In genomic region chr11:80210321-80210720, GRCm38 (mm10) we compare ENCODE assay signal across 7 mouse cellular contexts. TPM values are rescaled to one million over a fixed set of nuclear protein-coding genes. Genes with fewer than 3 reads are reported as not detected.
A peak's percentile ranks its signal among the peaks of the same experiment; 100 is the strongest.
DNase-seq lines count a peak whose midpoint lies in the region; ATAC-seq and TF ChIP-seq lines count a peak whose summit lies in the region.

No protein-coding gene starts in this region.

- in situ Hi-C loops in CH12.LX (cut with MboI; ENCODE audit: low pct_ligation_motif_present, low pct_unique_long_range_greater_than_20kb, low sequenced_read_pairs): no loop called here

- H3K79me2 ChIP-seq in CH12.LX (replicated peaks; ENCODE audit: control insufficient read depth, extremely low read depth, insufficient read depth, poor library complexity, severe bottlenecking): peaks cover 22% of the 10 kb centered on the region

- peak overlapping the region; percentile 87 for H3K9ac ChIP-seq in CH12.LX (ENCODE audit: insufficient read depth, low read depth)
- H3K9ac ChIP-seq in heart, embryonic 16.5 days (ENCODE audit: low read length): peak overlapping the region; percentile 98
- H3K9ac ChIP-seq in liver, embryonic 14.5 days (replicated peaks): peak overlapping the region; percentile 94

- dilution Hi-C loops in CH12.LX (cut with MboI; ENCODE audit: extremely low pct_ligation_motif_present, extremely low pct_unique_long_range_greater_than_20kb, low sequenced_read_pairs): no loop called here

- H3K4me3 ChIP-seq in CH12.LX (replicated peaks in 1 of 3; ENCODE audit: low read depth in 2 of 3, low read length in 2 of 3, poor library complexity in 1 of 3): peak overlapping the region in 2 of 3 experiments; percentile 97 to 100
- H3K4me3 ChIP-seq in heart, embryonic 16.5 days (ENCODE audit: low read length): peak overlapping the region; percentile 98
- peak overlapping the region; percentile 44 to 97; a peak in 3 of 4 replicates for H3K4me3 ChIP-seq in liver, embryonic 14.5 days (ENCODE audit: insufficient read depth in 1 of 2, low read depth in 2 of 2, low read length in 2 of 2)

- H3K4me2 ChIP-seq in CH12.LX (ENCODE audit: insufficient read depth, low read depth, poor library complexity, severe bottlenecking): peak overlapping the region; percentile 55
- H3K4me2 ChIP-seq in heart, embryonic 16.5 days (ENCODE audit: low read depth, low read length): peak overlapping the region; percentile 79
- H3K4me2 ChIP-seq in liver, embryonic 14.5 days (ENCODE audit: low read depth): peak overlapping the region; percentile 89

- no peak overlapping the region for H3K27ac ChIP-seq in CH12.LX (ENCODE audit: insufficient read depth, low read depth)
- H3K27ac ChIP-seq in heart, embryonic 16.5 days (ENCODE audit: low read length): no peak overlapping the region
- H3K27ac ChIP-seq in liver, embryonic 14.5 days: no peak overlapping the region

- no peak for TF ChIP-seq EP300 in CH12.LX (IDR thresholded peaks at IDR 0.05; ENCODE audit: low read length)
- no peak for TF ChIP-seq EP300 in liver, embryonic 14.5 days (IDR thresholded peaks at IDR 0.05; ENCODE audit: low read depth)

- H3K4me1 ChIP-seq in CH12.LX (ENCODE audit: control insufficient read depth in 1 of 2, insufficient read depth in 2 of 2): peaks cover 2 to 29% of the 10 kb centered on the region in 2 experiments; a peak in 3 of 4 replicates
- peaks cover 12% of the 10 kb centered on the region for H3K4me1 ChIP-seq in heart, embryonic 16.5 days (ENCODE audit: control insufficient read depth, insufficient read depth, low read length)
- H3K4me1 ChIP-seq in liver, embryonic 14.5 days (replicated peaks; ENCODE audit: control insufficient read depth in 2 of 2, insufficient read depth in 2 of 2, low read length in 1 of 2): peaks cover 3 to 8% of the 10 kb centered on the region in 2 experiments

- 29% methylated on average over 6 of the region's 6 CpGs for WGBS in heart, embryonic 16.5 days
- WGBS in liver, embryonic 14.5 days (ENCODE audit: insufficient replicate concordance): 15% methylated on average over 6 of the region's 6 CpGs

- H3K9me3 ChIP-seq in CH12.LX (replicated peaks; ENCODE audit: low read length): no peaks in the 10 kb centered on the region
- no peaks in the 10 kb centered on the region for H3K9me3 ChIP-seq in heart, embryonic 16.5 days (replicated peaks; ENCODE audit: control insufficient read depth, low read length)
- no peaks in the 10 kb centered on the region for H3K9me3 ChIP-seq in liver, embryonic 14.5 days (ENCODE audit: control insufficient read depth, low read length)

- no peak for TF ChIP-seq RAD21 in CH12.LX (IDR thresholded peaks at IDR 0.05; ENCODE audit: low read depth, low read length)

- TF ChIP-seq CTCF in CH12.LX (conservative IDR thresholded peaks at IDR 0.05 in 1 of 2, IDR thresholded peaks at IDR 0.05 in 1 of 2; ENCODE audit: low read depth in 2 of 2, low read length in 2 of 2): no peak
- TF ChIP-seq CTCF in liver, embryonic 14.5 days (IDR thresholded peaks at IDR 0.05; ENCODE audit: low read depth): no peak

- TF ChIP-seq POLR2A in CH12.LX (IDR thresholded peaks at IDR 0.05; ENCODE audit: low read depth, low read length): no peak

- peaks cover 12 to 34% of the 10 kb centered on the region in 2 experiments for H3K36me3 ChIP-seq in CH12.LX (replicated peaks in 1 of 2; ENCODE audit: control insufficient read depth in 1 of 2, insufficient read depth in 1 of 2, low read length in 1 of 2)
- H3K36me3 ChIP-seq in heart, embryonic 16.5 days (ENCODE audit: control insufficient read depth, insufficient read depth): peaks cover 5% of the 10 kb centered on the region; the same call in 1 of the 2 replicates
- no peaks in the 10 kb centered on the region for H3K36me3 ChIP-seq in liver, embryonic 14.5 days (replicated peaks; ENCODE audit: control insufficient read depth, insufficient read depth, low read depth)

- no peak for ATAC-seq in heart, embryonic 16.5 days (replicated peaks; ENCODE audit: extremely low read depth, insufficient read depth, low FRiP score)
- no peak for ATAC-seq in liver, embryonic 14.5 days (ENCODE audit: insufficient read depth)

- H3K27me3 ChIP-seq in CH12.LX (replicated peaks): no peaks in the 10 kb centered on the region
- no peaks in the 10 kb centered on the region for H3K27me3 ChIP-seq in heart, embryonic 16.5 days (ENCODE audit: control insufficient read depth, insufficient read depth, low read length)
- no peaks in the 10 kb centered on the region for H3K27me3 ChIP-seq in liver, embryonic 14.5 days (ENCODE audit: control insufficient read depth, insufficient read depth, low read length)

- DNase-seq in 416B (ENCODE audit: low read depth): peak; percentile 81
- peak; percentile 56 for DNase-seq in CH12.LX (ENCODE audit: extremely low read depth)
- no peak for DNase-seq in liver, embryonic 14.5 days (ENCODE audit: low read depth in 3 of 3, low spot score in 3 of 3)
- DNase-seq in frontal cortex, postnatal 14 days (ENCODE audit: low spot score in 2 of 2): no peak
- DNase-seq in adrenal gland, adult 18-20 months (ENCODE audit: low spot score in 2 of 2): no peak
- DNase-seq in urinary bladder, postnatal 36 days (ENCODE audit: low spot score in 2 of 2): no peak

TF ChIP-seq in CH12.LX, 34 proteins besides CTCF, POLR2A, EP300 and RAD21:
- TF ChIP-seq ZC3H11A (IDR thresholded peaks at IDR 0.05; ENCODE audit: low read depth, low read length) (no peak), JUND (conservative IDR thresholded peaks at IDR 0.05; ENCODE audit: low read depth, low read length) (no peak), ZMIZ1 (IDR thresholded peaks at IDR 0.05; ENCODE audit: low read depth, low read length) (no peak), NELFE (IDR thresholded peaks at IDR 0.05; ENCODE audit: low read depth, low read length) (no peak), USF1 (IDR thresholded peaks at IDR 0.05; ENCODE audit: low read depth, low read length) (no peak), ZNF384 (IDR thresholded peaks at IDR 0.05; ENCODE audit: low read depth, low read length) (no peak), NRF1 (IDR thresholded peaks at IDR 0.05; ENCODE audit: low read depth, low read length) (no peak), E2F4 (IDR thresholded peaks at IDR 0.05; ENCODE audit: insufficient replicate concordance, low read depth, low read length) (no peak), MXI1 (IDR thresholded peaks at IDR 0.05; ENCODE audit: low read depth, low read length) (no peak), IRF4 (IDR thresholded peaks at IDR 0.05; ENCODE audit: low read depth, low read length) (no peak), ETS1 (conservative IDR thresholded peaks at IDR 0.05; ENCODE audit: low read depth, low read length) (no peak), CHD1 (IDR thresholded peaks at IDR 0.05; ENCODE audit: low read depth, low read length) (no peak), POLR2AphosphoS2 (IDR thresholded peaks at IDR 0.05; ENCODE audit: low read depth, low read length) (no peak), GABPA (IDR thresholded peaks at IDR 0.05; ENCODE audit: insufficient replicate concordance, low read depth, low read length) (no peak), CHD2 (IDR thresholded peaks at IDR 0.05; ENCODE audit: low read length) (no peak), UBTF (IDR thresholded peaks at IDR 0.05; ENCODE audit: low read depth, low read length) (no peak), BHLHE40 (IDR thresholded peaks at IDR 0.05; ENCODE audit: low read depth, low read length) (no peak), TCF12 (IDR thresholded peaks at IDR 0.05; ENCODE audit: low read depth, low read length) (no peak), MAZ (IDR thresholded peaks at IDR 0.05; ENCODE audit: low read depth, low read length) (no peak), PAX5 (IDR thresholded peaks at IDR 0.05; ENCODE audit: low read length) (no peak)

RNA-seq across cellular contexts. Expression of gene Rhot1, which starts 1.5 kb away (rescaled TPM):
- total RNA-seq in CH12.LX (2012; rRNA removed): 33.1 and 36.3 TPM in 2 replicates
- 73.3 and 83.5 TPM in 2 replicates for total RNA-seq in CH12.LX (2014; rRNA removed)
- polyA plus RNA-seq in CH12.LX (2012; ENCODE audit: insufficient read length, low read depth): 55.3 and 61.0 TPM in 2 replicates
- polyA plus RNA-seq in heart, embryonic 16.5 days (2015; fragmentation: Nextera tagmentation; extraction: Ambion mirVana): 63.6 and 69.9 TPM in 2 replicates
- polyA plus RNA-seq in liver, embryonic 14.5 days (2012; rRNA removed): 8.3 and 11.6 TPM in 2 replicates
- polyA plus RNA-seq in liver, embryonic 14.5 days (2014; fragmentation: Nextera tagmentation; extraction: Ambion mirVana): 21.6 and 25.6 TPM in 2 replicates
- 10 to 100 TPM; 54.4 to 71.5 TPM for total RNA-seq in adrenal gland, adult 18-20 months (2021)

RNA-seq across cellular contexts. Expression of gene Rnf135, which starts 26.7 kb away (rescaled TPM):
- 11.7 and 12.4 TPM in 2 replicates for total RNA-seq in CH12.LX (2012; rRNA removed)
- total RNA-seq in CH12.LX (2014; rRNA removed): 10.9 and 11.1 TPM in 2 replicates
- 9.6 and 11.3 TPM in 2 replicates for polyA plus RNA-seq in CH12.LX (2012; ENCODE audit: insufficient read length, low read depth)
- polyA plus RNA-seq in heart, embryonic 16.5 days (2015; fragmentation: Nextera tagmentation; extraction: Ambion mirVana): 12.5 and 14.5 TPM in 2 replicates
- 1.7 and 2.2 TPM in 2 replicates for polyA plus RNA-seq in liver, embryonic 14.5 days (2012; rRNA removed)
- 2.5 and 3.4 TPM in 2 replicates for polyA plus RNA-seq in liver, embryonic 14.5 days (2014; fragmentation: Nextera tagmentation; extraction: Ambion mirVana)
- total RNA-seq in adrenal gland, adult 18-20 months (2021): 1 to 10 TPM; 5.9 to 9.1 TPM

RNA-seq across cellular contexts. Expression of gene Adap2, which starts 56.4 kb away (rescaled TPM):
- not detected in 2 replicates for total RNA-seq in CH12.LX (2012; rRNA removed)
- total RNA-seq in CH12.LX (2014; rRNA removed): 0.12 TPM in 1 of 2 replicates, not detected in the other
- polyA plus RNA-seq in CH12.LX (2012; ENCODE audit: insufficient read length, low read depth): 0.49 and 0.86 TPM in 2 replicates
- polyA plus RNA-seq in heart, embryonic 16.5 days (2015; fragmentation: Nextera tagmentation; extraction: Ambion mirVana): 1.7 and 1.8 TPM in 2 replicates
- polyA plus RNA-seq in liver, embryonic 14.5 days (2012; rRNA removed): 1.5 and 2.4 TPM in 2 replicates
- polyA plus RNA-seq in liver, embryonic 14.5 days (2014; fragmentation: Nextera tagmentation; extraction: Ambion mirVana): 3.9 and 4.7 TPM in 2 replicates
- total RNA-seq in adrenal gland, adult 18-20 months (2021): 10 to 100 TPM in 1 of 2 experiments, 1 to 10 TPM in 1; 9.6 to 11.1 TPM

Comparison
In these comparisons a context has a peak if more than half of its experiments do, and no peak if none do; other contexts are left out.
1. DNase-seq: peak in 416B (single experiment) and CH12.LX (single experiment); none in liver, embryonic 14.5 days (0 of 3), frontal cortex, postnatal 14 days (0 of 2), adrenal gland, adult 18-20 months (0 of 2) and urinary bladder, postnatal 36 days (0 of 2).
2. Peak in every context shown above with its lines, with median percentiles within 50 percentile points of each other: H3K4me2 ChIP-seq, H3K4me3 ChIP-seq and H3K9ac ChIP-seq.